Mouse (Mus musculus): ENCODE measurements around the gene Eva1b.

DNA sequence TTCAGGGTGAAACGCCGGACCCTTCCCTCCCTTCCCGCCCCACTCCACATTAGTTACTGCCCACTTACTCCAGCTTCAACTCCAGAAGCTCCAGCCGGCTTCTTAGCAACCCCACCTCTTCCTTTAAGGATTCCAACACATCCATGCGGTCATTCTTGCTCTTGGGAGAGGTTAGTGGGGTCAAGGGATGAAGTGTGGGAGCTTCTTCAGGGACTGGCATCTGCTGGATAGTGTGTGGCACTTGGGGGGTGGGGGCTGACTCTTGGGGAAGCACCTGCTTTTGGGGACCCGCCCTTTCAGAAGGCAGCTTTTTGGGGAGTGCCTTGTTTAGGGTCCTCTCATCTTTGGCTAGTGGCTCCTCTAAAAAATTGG lies 3.4 kb downstream of the Eva1b start:
- TF ChIP-seq CTCF (IDR thresholded peaks at IDR 0.05; ENCODE audit: extremely low read depth, insufficient read depth, insufficient read length, insufficient replicate concordance): no peak
- TF ChIP-seq POLR2A (IDR thresholded peaks at IDR 0.05; ENCODE audit: low read depth, low read length): no peak

Measured in spleen, adult 2 months (tissue).